Mouse (Mus musculus) brain, embryonic 14.5 days (tissue): ENCODE measurements at regions not wholly inside any gene's neighbourhood (a gene's known extent, or its start where the extent isn't known, plus 50 kb on each side); places are given as distances from the start of the nearest gene placed in this dataset.

Experiments
- CTCF ChIP-seq: fragments of 200-500 bp; IDR thresholded peaks from 2 replicates; pipeline ENCODE4 v1.5.1; 2012; ENCODE audit warnings: inconsistent platforms, mild to moderate bottlenecking, moderate library complexity, borderline replicate concordance; ENCODE audit not compliant: insufficient read depth, insufficient read length; ENCODE audit errors: extremely low read depth
- POLR2A ChIP-seq: fragments of 200-500 bp; IDR thresholded peaks from 2 replicates; pipeline ENCODE4 v1.6.1; 2012; ENCODE audit warnings: mild to moderate bottlenecking, inconsistent platforms, borderline replicate concordance; ENCODE audit not compliant: poor library complexity, insufficient read depth, insufficient read length, severe bottlenecking; ENCODE audit errors: extremely low read depth

DNA sequence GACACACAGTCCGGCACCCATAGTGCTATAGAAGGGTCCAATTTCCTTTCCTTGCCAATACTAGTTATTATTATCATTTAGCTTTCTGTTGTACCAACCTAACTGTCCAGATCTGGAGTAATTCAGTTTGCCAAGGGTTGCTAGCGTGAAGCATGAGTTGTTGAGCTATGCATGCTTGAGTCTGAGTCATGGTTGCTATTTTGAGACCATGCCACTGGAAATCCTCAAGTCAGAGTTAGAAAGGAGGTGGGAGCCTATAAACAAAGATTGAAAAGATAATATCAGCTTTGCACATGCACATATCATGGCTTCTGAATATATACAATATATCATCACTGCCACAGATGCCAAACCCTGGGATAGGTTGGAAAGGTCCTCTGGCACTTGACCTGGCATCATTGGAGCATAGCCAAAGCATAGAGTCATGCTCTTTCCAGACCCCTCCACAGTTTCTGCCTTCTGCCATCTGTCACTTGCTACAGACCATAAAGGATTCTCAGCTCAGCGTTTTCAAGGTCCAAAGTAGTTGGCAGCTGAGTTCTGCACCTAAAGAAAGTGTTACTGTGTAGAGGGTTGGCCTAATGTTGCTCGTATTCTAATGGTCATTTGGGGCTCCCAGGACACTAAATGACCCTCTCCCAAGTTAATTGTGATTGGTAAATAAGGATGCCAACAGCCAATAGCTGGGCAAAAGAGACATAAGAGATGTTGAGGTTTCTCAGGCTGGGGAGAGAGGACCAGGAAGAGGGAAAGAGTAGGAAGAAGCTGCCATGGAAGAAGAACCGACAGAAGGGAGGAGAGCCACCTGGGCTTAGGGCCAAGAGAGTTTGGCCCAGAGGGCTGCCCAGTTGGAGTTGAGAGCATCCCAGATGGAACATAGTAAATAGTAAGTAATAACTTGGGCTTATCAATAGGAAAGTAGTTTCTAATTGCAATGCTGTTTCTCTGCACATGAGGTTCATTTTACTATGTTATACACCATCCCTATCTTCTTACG lies 586.9 kb downstream of the Ptprc start:
- TF ChIP-seq CTCF (no peak), POLR2A (no peak)
